Comparison of ENCODE assay signal across 24 mouse cellular contexts in the genomic region with DNA sequence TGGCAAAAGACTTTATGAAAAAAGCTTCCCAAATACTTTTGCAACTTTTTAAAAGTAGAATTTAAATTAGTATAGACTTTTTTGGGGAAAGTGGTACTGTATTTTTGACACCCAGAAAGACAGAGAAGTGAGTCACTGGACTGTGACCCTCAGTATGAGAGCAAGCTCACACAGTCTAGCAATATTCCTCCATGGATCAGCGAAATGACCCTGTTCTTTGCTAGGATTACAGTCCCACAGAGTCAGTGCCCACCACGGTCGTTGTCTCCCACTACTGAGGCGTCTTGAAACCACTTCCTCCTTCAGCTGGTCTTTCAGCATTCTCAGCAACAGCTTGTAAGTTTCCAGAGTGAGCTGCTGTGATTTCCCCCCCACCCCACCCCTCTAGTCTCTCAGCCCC.
DNase-seq lines count a peak whose midpoint lies in the region; ATAC-seq lines count a peak whose summit lies in the region.
"Had no signal": no experiment of that assay in that cellular context is flagged by ENCODE, and none has a peak within 500 bp of the region (broad histone marks: within the 10 kb centered on the region; RNA-seq: fewer than 3 reads in every experiment).

No protein-coding gene starts in this region.

- H3K27ac ChIP-seq in heart, embryonic 10.5 days = 0 out of 2 replicates have a peak overlapping the region, but pooled peaks have one; percentile 23
- H3K27ac ChIP-seq in kidney, embryonic 16.5 days (ENCODE audit: low read length) = no peak overlapping the region
- H3K27ac ChIP-seq: embryonic facial prominence, embryonic 13.5 days; embryonic facial prominence, embryonic 15.5 days; forebrain, embryonic 10.5 days; forebrain, embryonic 12.5 days had no signal

- H3K4me3 ChIP-seq in heart, embryonic 10.5 days = no peak overlapping the region
- no peak overlapping the region for H3K4me3 ChIP-seq in kidney, embryonic 16.5 days (ENCODE audit: low read length)
- H3K4me3 ChIP-seq: embryonic facial prominence, embryonic 13.5 days; embryonic facial prominence, embryonic 15.5 days; erythroblast, embryonic 14.5 days; forebrain, embryonic 10.5 days; forebrain, embryonic 12.5 days had no signal

- 57% methylated on average over 4 of the region's 4 CpGs for WGBS in heart, embryonic 10.5 days
- WGBS in kidney, embryonic 16.5 days = 51% methylated on average over 4 of the region's 4 CpGs

- no peak overlapping the region for H3K4me2 ChIP-seq in kidney, embryonic 16.5 days (replicated peaks; ENCODE audit: low read depth, low read length)
- H3K4me2 ChIP-seq: embryonic facial prominence, embryonic 13.5 days; embryonic facial prominence, embryonic 15.5 days; forebrain, embryonic 12.5 days had no signal

- no peak for DNase-seq in heart, embryonic 10.5 days (ENCODE audit: low spot score)
- DNase-seq in heart, adult 18-20 months = no peak
- DNase-seq in kidney, adult 18-20 months = no peak
- no peak for DNase-seq in cerebellum, adult 18-20 months
- DNase-seq: adrenal gland, adult 8-10 months; adrenal gland, postnatal 14 days; adrenal gland, postnatal 36 days; cerebellum, adult 11-12 months; cerebellum, adult 8-10 months; cerebellum, adult 9-11 months; cerebellum, postnatal 14 days; cerebellum, postnatal 36 days; embryo, embryonic 11 days had no signal

- ATAC-seq in kidney, embryonic 16.5 days (ENCODE audit: low FRiP score, low TSS enrichment) = peak; percentile 53; the same call in 1 of the 2 replicates
- ATAC-seq: activated CD4-positive, CD25-positive, alpha-beta regulatory T cell, adult 4 months; forebrain, embryonic 14.5 days; forebrain, embryonic 16.5 days; Patski had no signal

- H3K36me3 ChIP-seq in heart, embryonic 10.5 days = no peaks in the 10 kb centered on the region
- no peaks in the 10 kb centered on the region for H3K36me3 ChIP-seq in kidney, embryonic 16.5 days (ENCODE audit: insufficient read depth, low read length)
- H3K36me3 ChIP-seq: embryonic facial prominence, embryonic 13.5 days; embryonic facial prominence, embryonic 15.5 days; forebrain, embryonic 10.5 days; forebrain, embryonic 12.5 days; G1E had no signal

- H3K9me3 ChIP-seq in heart, embryonic 10.5 days = peaks cover 4% of the 10 kb centered on the region; the same call in 1 of the 2 replicates
- H3K9me3 ChIP-seq in kidney, embryonic 16.5 days (ENCODE audit: low read length) = no peaks in the 10 kb centered on the region; the same call in 1 of the 2 replicates
- H3K9me3 ChIP-seq: embryonic facial prominence, embryonic 15.5 days; forebrain, embryonic 12.5 days; G1E had no signal

- no peaks in the 10 kb centered on the region for H3K27me3 ChIP-seq in heart, embryonic 10.5 days (ENCODE audit: insufficient read depth, poor library complexity, severe bottlenecking)
- no peaks in the 10 kb centered on the region for H3K27me3 ChIP-seq in kidney, embryonic 16.5 days (ENCODE audit: insufficient read depth, low read length)
- H3K27me3 ChIP-seq: embryonic facial prominence, embryonic 13.5 days; embryonic facial prominence, embryonic 15.5 days; forebrain, embryonic 12.5 days; Patski had no signal

- peaks cover 33% of the 10 kb centered on the region for H3K4me1 ChIP-seq in heart, embryonic 10.5 days
- H3K4me1 ChIP-seq in kidney, embryonic 16.5 days (ENCODE audit: insufficient read depth, low read length) = peaks cover 9% of the 10 kb centered on the region
- H3K4me1 ChIP-seq: embryonic facial prominence, embryonic 15.5 days had no signal

- H3K9ac ChIP-seq in kidney, embryonic 16.5 days (replicated peaks; ENCODE audit: low read length) = no peak overlapping the region
- H3K9ac ChIP-seq: embryonic facial prominence, embryonic 13.5 days; embryonic facial prominence, embryonic 15.5 days; forebrain, embryonic 12.5 days had no signal
